Mouse (Mus musculus): ENCODE data around the gene F8.

The F8 gene

GRCm38 (mm10) chrX:75138182-75138581, 244.2 kb downstream of the F8 start:
- ATAC-seq (ENCODE audit: low TSS enrichment), result no peak

- no peak for ATAC-seq (ENCODE audit: low TSS enrichment)
These were observed 244.7 kb downstream of the F8 start for GRCm38 (mm10) chrX:75137729-75138128.

GRCm38 (mm10) chrX:75136938-75137337, 245.5 kb downstream of the F8 start:
- no peak for ATAC-seq (ENCODE audit: low TSS enrichment)

GRCm38 (mm10) chrX:75130467-75131160, 251.8 kb downstream of the F8 start, which contains the start of gene Mpp1:
Mpp1 (minus strand) TSS chrX:75131016.
- ATAC-seq (ENCODE audit: low TSS enrichment), result peak; percentile 95

GRCm38 (mm10) chrX:75129474-75129873, 252.9 kb downstream of the F8 start:
- ATAC-seq (ENCODE audit: low TSS enrichment), result no peak

GRCm38 (mm10) chrX:75128333-75128980, 254.0 kb downstream of the F8 start:
- no peak for ATAC-seq (ENCODE audit: low TSS enrichment)

- ATAC-seq (ENCODE audit: low TSS enrichment), result no peak
These were observed 255.5 kb downstream of the F8 start for GRCm38 (mm10) chrX:75126893-75127292.

- ATAC-seq (ENCODE audit: low TSS enrichment), result no peak
These were observed 256.8 kb downstream of the F8 start for GRCm38 (mm10) chrX:75125606-75126005.
